Mouse (Mus musculus) spleen, adult 2 months (tissue): ENCODE results near the gene Mical3.

Source experiments
- CTCF ChIP-seq: fragments of 200-500 bp; IDR thresholded peaks from 2 replicates; pipeline ENCODE4 v1.5.1; 2011; ENCODE audit warnings: mild to moderate bottlenecking, inconsistent platforms; ENCODE audit not compliant: insufficient read depth, insufficient read length, insufficient replicate concordance; ENCODE audit errors: extremely low read depth
- POLR2A ChIP-seq: fragments of 200-500 bp; IDR thresholded peaks from 2 replicates; pipeline ENCODE4 v1.6.1; 2011; ENCODE audit warnings: low read depth, low read length, inconsistent platforms

- no peak for TF ChIP-seq CTCF
- no peak for TF ChIP-seq POLR2A
Observed at GRCm38 (mm10) chr6:120914533-120914910, 216.3 kb downstream of the Mical3 start.
